In genomic region chr10:17074402-17075027, GRCm38 (mm10) we compare ENCODE assay signal across 11 mouse cellular contexts.
DNase-seq lines count a peak whose midpoint lies in the region; ATAC-seq lines count a peak whose summit lies in the region.
"Had no signal": no experiment of that assay in that cellular context is flagged by ENCODE, and none has a peak within 500 bp of the region (broad histone marks: within the 10 kb centered on the region; RNA-seq: fewer than 3 reads in every experiment).

No protein-coding gene starts in this region.

- WGBS in kidney, embryonic 16.5 days = 71% methylated on average over 6 of the region's 6 CpGs
- 12% methylated on average over 6 of the region's 6 CpGs for WGBS in forebrain, embryonic 10.5 days
- WGBS in limb, embryonic 11.5 days = 26% methylated on average over 6 of the region's 6 CpGs

- H3K4me3 ChIP-seq in kidney, embryonic 16.5 days (ENCODE audit: low read length) = no peak overlapping the region
- H3K4me3 ChIP-seq in forebrain, embryonic 10.5 days = no peak overlapping the region; the same call in 1 of the 2 replicates
- no peak overlapping the region for H3K4me3 ChIP-seq in limb, embryonic 11.5 days (ENCODE audit: low read depth, low read length)
- H3K4me3 ChIP-seq: left cerebral cortex, adult 2 months had no signal

- no peak overlapping the region for H3K4me2 ChIP-seq in kidney, embryonic 16.5 days (replicated peaks; ENCODE audit: low read depth, low read length)
- H3K4me2 ChIP-seq in limb, embryonic 11.5 days (ENCODE audit: low read depth, severe bottlenecking) = no peak overlapping the region

- H3K4me1 ChIP-seq in kidney, embryonic 16.5 days (ENCODE audit: insufficient read depth, low read length) = peaks cover 3% of the 10 kb centered on the region; the same call in 1 of the 2 replicates
- H3K4me1 ChIP-seq in forebrain, embryonic 10.5 days = peaks cover 30% of the 10 kb centered on the region
- H3K4me1 ChIP-seq in limb, embryonic 11.5 days (ENCODE audit: control insufficient read depth, insufficient read depth, low read length) = peaks cover 2% of the 10 kb centered on the region; the same call in 1 of the 2 replicates

- H3K9ac ChIP-seq in kidney, embryonic 16.5 days (replicated peaks; ENCODE audit: low read length) = no peak overlapping the region
- H3K9ac ChIP-seq in limb, embryonic 11.5 days (ENCODE audit: low read length) = no peak overlapping the region

- ATAC-seq in kidney, embryonic 16.5 days (ENCODE audit: low FRiP score, low TSS enrichment) = no peak
- peak; percentile 90 for ATAC-seq in limb, embryonic 11.5 days (ENCODE audit: insufficient number of reproducible peaks, low FRiP score, low TSS enrichment, low read depth)
- no peak for ATAC-seq in activated CD4-positive, CD25-positive, alpha-beta regulatory T cell, adult 4 months
- ATAC-seq: Patski had no signal

- no peaks in the 10 kb centered on the region for H3K9me3 ChIP-seq in kidney, embryonic 16.5 days (ENCODE audit: low read length)
- H3K9me3 ChIP-seq in forebrain, embryonic 10.5 days = no peaks in the 10 kb centered on the region
- H3K9me3 ChIP-seq in limb, embryonic 11.5 days (ENCODE audit: control insufficient read depth, low read length) = no peaks in the 10 kb centered on the region

- DNase-seq in kidney, postnatal 10 days = no peak
- peak; percentile 51 for DNase-seq in forebrain, embryonic 10.5 days (ENCODE audit: extremely low spot score, low spot score)
- DNase-seq in limb, embryonic 11.5 days (ENCODE audit: low spot score) = peak; percentile 73
- DNase-seq in retina, embryonic 14.5 days (ENCODE audit: low spot score) = peak; percentile 13
- no peak for DNase-seq in layer of hippocampus, adult 11-12 months (ENCODE audit: low spot score)
- DNase-seq in layer of hippocampus, adult 9-11 months = no peak
- DNase-seq: cerebellum, postnatal 36 days had no signal

- no peaks in the 10 kb centered on the region for H3K36me3 ChIP-seq in kidney, embryonic 16.5 days (ENCODE audit: insufficient read depth, low read length)
- no peaks in the 10 kb centered on the region for H3K36me3 ChIP-seq in forebrain, embryonic 10.5 days (replicated peaks)
- H3K36me3 ChIP-seq in limb, embryonic 11.5 days (ENCODE audit: control insufficient read depth, insufficient read depth, low read length) = no peaks in the 10 kb centered on the region

- H3K27me3 ChIP-seq in kidney, embryonic 16.5 days (ENCODE audit: insufficient read depth, low read length) = no peaks in the 10 kb centered on the region
- H3K27me3 ChIP-seq in forebrain, embryonic 10.5 days (ENCODE audit: poor library complexity, severe bottlenecking) = peaks cover 27% of the 10 kb centered on the region
- no peaks in the 10 kb centered on the region for H3K27me3 ChIP-seq in limb, embryonic 11.5 days (ENCODE audit: control insufficient read depth, insufficient read depth, low read length)
- H3K27me3 ChIP-seq: Patski had no signal

- H3K27ac ChIP-seq in kidney, embryonic 16.5 days (ENCODE audit: low read length) = peak overlapping the region; percentile 38; the same call in 1 of the 2 replicates
- peak overlapping the region; percentile 60 for H3K27ac ChIP-seq in forebrain, embryonic 10.5 days
- H3K27ac ChIP-seq in limb, embryonic 11.5 days (replicated peaks; ENCODE audit: low read depth, low read length) = 0 out of 2 replicates have a peak overlapping the region, but pooled peaks have one; percentile 10
- H3K27ac ChIP-seq: left cerebral cortex, adult 2 months had no signal

Comparison
In these comparisons a context has a peak if more than half of its experiments do, and no peak if none do; other contexts are left out.
1. H3K27ac ChIP-seq: peak in every context shown above with its lines; median percentile 60 in forebrain, embryonic 10.5 days; 38 in kidney, embryonic 16.5 days; 10 in limb, embryonic 11.5 days.
2. DNase-seq: peak in forebrain, embryonic 10.5 days (single experiment), limb, embryonic 11.5 days (single experiment) and retina, embryonic 14.5 days (single experiment); none in kidney, postnatal 10 days (single experiment), layer of hippocampus, adult 11-12 months (single experiment) and layer of hippocampus, adult 9-11 months (single experiment).